Mouse (Mus musculus) heart, postnatal 0 days (tissue): Measurements from ENCODE around the gene Spns2.

Source experiments
- CTCF ChIP-seq: IDR thresholded peaks from 2 replicates; pipeline ENCODE4 v1.5.1; 2016; ENCODE audit warnings: antibody characterized with exemption, control low read depth, low read depth
- EP300 ChIP-seq: IDR thresholded peaks from 2 replicates; pipeline ENCODE4 v1.6.1; 2016; ENCODE audit warnings: antibody characterized with exemption, low read depth

GRCm38 (mm10) chr11:72473540-72473939 lies 16.2 kb downstream of the Spns2 start:
- TF ChIP-seq EP300: no peak
- no peak for TF ChIP-seq CTCF
